Mouse (Mus musculus): Measurements from ENCODE around the gene Nkapl. TPM values are rescaled to one million over a fixed set of nuclear protein-coding genes. Genes with fewer than 3 reads are reported as not detected.

Gene Nkapl
- polyA plus RNA-seq, 1 experiment: 32.4 TPM

- H3K4me1 ChIP-seq (ENCODE audit: control insufficient read depth, insufficient read depth, low read length): peaks cover 4% of the 10 kb centered on the region; the same call in 1 of the 2 replicates
- H3K27ac ChIP-seq (ENCODE audit: control insufficient read depth, insufficient read depth, low read depth, low read length): no peak overlapping the region
- TF ChIP-seq POLR2A (IDR thresholded peaks at IDR 0.05; ENCODE audit: control insufficient read depth, low read depth, low read length): no peak
- TF ChIP-seq CTCF (IDR thresholded peaks at IDR 0.05; ENCODE audit: control insufficient read depth, insufficient read depth, insufficient replicate concordance, low read depth, low read length): no peak
- no peaks in the 10 kb centered on the region; the same call in 1 of the 2 replicates for H3K36me3 ChIP-seq (ENCODE audit: control insufficient read depth, insufficient read depth, low read length)
- H3K27me3 ChIP-seq (ENCODE audit: control insufficient read depth, insufficient read depth, low read length): no peaks in the 10 kb centered on the region
- no peak overlapping the region for H3K4me3 ChIP-seq (ENCODE audit: control insufficient read depth, low read depth, low read length)
These were observed 49.4 kb downstream of the Nkapl start for GRCm38 (mm10) chr13:21418865-21419264.

GRCm38 (mm10) chr13:21417298-21418010 is 50.9 kb downstream of the Nkapl start:
- H3K4me3 ChIP-seq (ENCODE audit: control insufficient read depth, low read depth, low read length): no peak overlapping the region
- H3K27me3 ChIP-seq (ENCODE audit: control insufficient read depth, insufficient read depth, low read length): no peaks in the 10 kb centered on the region
- H3K27ac ChIP-seq (ENCODE audit: control insufficient read depth, insufficient read depth, low read depth, low read length): no peak overlapping the region
- peaks cover 4% of the 10 kb centered on the region; the same call in 1 of the 2 replicates for H3K4me1 ChIP-seq (ENCODE audit: control insufficient read depth, insufficient read depth, low read length)
- no peaks in the 10 kb centered on the region; the same call in 1 of the 2 replicates for H3K36me3 ChIP-seq (ENCODE audit: control insufficient read depth, insufficient read depth, low read length)
- TF ChIP-seq CTCF (IDR thresholded peaks at IDR 0.05; ENCODE audit: control insufficient read depth, insufficient read depth, insufficient replicate concordance, low read depth, low read length) (no peak), POLR2A (IDR thresholded peaks at IDR 0.05; ENCODE audit: control insufficient read depth, low read depth, low read length) (no peak)

Other genes starting within 250 kb of the Nkapl start
- 0.63 TPM in 1 of 2 replicates, not detected in the other for gene Gpx5, start 175.8 kb downstream of the Nkapl start, polyA plus RNA-seq (2012; rRNA removed)
- 73.9 and 120 TPM in 2 replicates for gene Gpx6, start 156.4 kb downstream of the Nkapl start, polyA plus RNA-seq (2012; rRNA removed)
- gene Olfr1367, start 121.6 kb downstream of the Nkapl start, polyA plus RNA-seq (2012; rRNA removed): not detected in 2 replicates
- gene Zscan12, start 105.7 kb downstream of the Nkapl start, polyA plus RNA-seq (2012; rRNA removed): 14.6 and 15.3 TPM in 2 replicates
- 9.3 and 10.2 TPM in 2 replicates for gene Zkscan3, start 65.8 kb downstream of the Nkapl start, polyA plus RNA-seq (2012; rRNA removed)
- 5.2 and 5.5 TPM in 2 replicates for gene Pgbd1, start 27.5 kb downstream of the Nkapl start, polyA plus RNA-seq (2012; rRNA removed)
- 4.9 and 5.2 TPM in 2 replicates for gene Zscan26, start 14.8 kb downstream of the Nkapl start, polyA plus RNA-seq (2012; rRNA removed)
- 0.18 and 0.23 TPM in 2 replicates for gene Zkscan4, start 10.4 kb upstream of the Nkapl start, polyA plus RNA-seq (2012; rRNA removed)
- not detected in 2 replicates for gene Gm10065, start 10.9 kb upstream of the Nkapl start, polyA plus RNA-seq (2012; rRNA removed)
- gene AK157302, start 26.7 kb upstream of the Nkapl start, polyA plus RNA-seq (2012; rRNA removed): 2.8 and 3.2 TPM in 2 replicates
- gene Gm11273, start 32.9 kb upstream of the Nkapl start, polyA plus RNA-seq (2012; rRNA removed): 6.4 and 6.6 TPM in 2 replicates
- gene Zkscan8, start 62.6 kb upstream of the Nkapl start, polyA plus RNA-seq (2012; rRNA removed): 1.3 and 1.7 TPM in 2 replicates
- gene Olfr1366, start 74.3 kb upstream of the Nkapl start, polyA plus RNA-seq (2012; rRNA removed): not detected in 2 replicates
- gene Olfr1535, start 91.4 kb upstream of the Nkapl start, polyA plus RNA-seq (2012; rRNA removed): not detected in 2 replicates
- not detected in 2 replicates for gene Olfr1364, start 113.2 kb upstream of the Nkapl start, polyA plus RNA-seq (2012; rRNA removed)
- gene Olfr1362, start 145.5 kb upstream of the Nkapl start, polyA plus RNA-seq (2012; rRNA removed): not detected in 2 replicates
- 0.04 TPM in 1 of 2 replicates, not detected in the other for gene Olfr11, start 174.0 kb upstream of the Nkapl start, polyA plus RNA-seq (2012; rRNA removed)
- gene Olfr1361, start 194.9 kb upstream of the Nkapl start, polyA plus RNA-seq (2012; rRNA removed): 0.19 TPM in 1 of 2 replicates, not detected in the other
- 0.07 TPM in 1 of 2 replicates, not detected in the other for gene Olfr1360, start 208.9 kb upstream of the Nkapl start, polyA plus RNA-seq (2012; rRNA removed)
- gene Olfr1359, start 229.6 kb upstream of the Nkapl start, polyA plus RNA-seq (2012; rRNA removed): 0.35 and 0.38 TPM in 2 replicates
- gene Hist1h2bl, start 247.6 kb upstream of the Nkapl start, polyA plus RNA-seq (2012; rRNA removed): 3.2 and 3.6 TPM in 2 replicates
- gene Hist1h2ai, start 247.9 kb upstream of the Nkapl start, polyA plus RNA-seq (2012; rRNA removed): 2.0 and 6.1 TPM in 2 replicates
- gene Hist1h3h, start 249.2 kb upstream of the Nkapl start, polyA plus RNA-seq (2012; rRNA removed): 14.7 and 20.5 TPM in 2 replicates

Data from testis, adult 2 months (tissue).